Mouse (Mus musculus): ENCODE results near the gene F3.
A peak's percentile ranks its signal among the peaks of the same experiment; 100 is the strongest.

F3 gene

GRCm38 (mm10) chr3:121710894-121711531 is 12.3 kb upstream of the F3 start:
- no peak for DNase-seq

DNA sequence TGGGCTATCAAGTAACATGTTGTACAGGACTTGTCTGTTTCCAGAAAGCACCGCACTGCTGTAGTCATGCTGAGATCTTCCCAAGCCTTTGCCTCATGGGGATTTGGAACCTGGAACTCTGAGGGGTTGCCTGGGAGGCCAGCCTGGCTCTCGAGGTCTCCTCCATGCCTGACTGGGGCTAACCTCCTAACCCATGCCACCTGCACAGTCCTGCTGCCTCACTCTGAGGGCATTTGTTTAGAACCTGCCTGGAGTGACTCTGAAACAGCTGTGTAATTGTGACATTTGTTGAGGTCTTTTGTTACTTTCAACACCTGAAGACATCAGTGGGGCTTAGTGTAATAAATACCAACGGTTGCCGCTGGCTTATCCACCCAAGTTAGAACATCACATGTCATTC is 11.1 kb upstream of the F3 start:
- no peak for DNase-seq

- DNase-seq: no peak
Observed at GRCm38 (mm10) chr3:121713151-121713701, 10.1 kb upstream of the F3 start.

DNA sequence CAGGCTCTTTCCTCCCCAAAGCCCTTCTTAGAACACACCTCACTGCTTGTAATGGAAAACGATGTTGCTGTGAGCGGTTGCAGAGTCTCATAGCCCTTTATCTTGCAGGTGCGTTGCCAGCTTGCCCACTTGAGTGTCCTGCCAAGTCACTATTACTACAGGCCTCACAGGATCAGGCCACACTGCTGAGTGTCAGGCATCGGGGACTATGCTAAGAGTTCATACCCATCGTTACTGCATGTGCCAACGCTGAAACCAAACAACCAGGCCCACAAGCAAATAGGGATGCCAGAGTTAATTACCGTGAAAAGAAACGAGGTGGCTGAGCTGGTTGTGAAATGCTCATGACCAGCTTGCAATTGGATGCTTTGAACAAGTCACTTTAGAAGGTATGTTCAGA is 9.5 kb upstream of the F3 start:
- DNase-seq: peak; percentile 17

DNA sequence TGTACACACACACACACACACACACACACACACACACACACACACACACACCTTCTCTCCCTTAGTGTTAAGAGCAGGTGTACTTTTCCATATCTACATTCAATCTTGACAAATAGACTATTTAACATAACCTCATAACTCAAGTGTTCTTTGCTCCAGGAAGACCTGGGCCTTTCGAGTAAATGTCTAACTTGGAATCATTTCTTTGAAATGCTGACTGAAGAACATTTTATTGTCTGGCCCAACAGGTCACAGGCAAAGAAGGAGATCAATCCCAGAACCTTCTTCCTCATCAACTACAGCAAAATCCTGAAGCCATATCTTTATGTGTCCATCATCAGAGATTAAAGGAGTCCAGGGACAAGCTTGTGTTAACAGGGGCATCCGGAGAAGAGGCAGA is 8.9 kb upstream of the F3 start:
- DNase-seq: no peak

- no peak for DNase-seq
Observed at GRCm38 (mm10) chr3:121715336-121715735, 8.0 kb upstream of the F3 start.

DNA sequence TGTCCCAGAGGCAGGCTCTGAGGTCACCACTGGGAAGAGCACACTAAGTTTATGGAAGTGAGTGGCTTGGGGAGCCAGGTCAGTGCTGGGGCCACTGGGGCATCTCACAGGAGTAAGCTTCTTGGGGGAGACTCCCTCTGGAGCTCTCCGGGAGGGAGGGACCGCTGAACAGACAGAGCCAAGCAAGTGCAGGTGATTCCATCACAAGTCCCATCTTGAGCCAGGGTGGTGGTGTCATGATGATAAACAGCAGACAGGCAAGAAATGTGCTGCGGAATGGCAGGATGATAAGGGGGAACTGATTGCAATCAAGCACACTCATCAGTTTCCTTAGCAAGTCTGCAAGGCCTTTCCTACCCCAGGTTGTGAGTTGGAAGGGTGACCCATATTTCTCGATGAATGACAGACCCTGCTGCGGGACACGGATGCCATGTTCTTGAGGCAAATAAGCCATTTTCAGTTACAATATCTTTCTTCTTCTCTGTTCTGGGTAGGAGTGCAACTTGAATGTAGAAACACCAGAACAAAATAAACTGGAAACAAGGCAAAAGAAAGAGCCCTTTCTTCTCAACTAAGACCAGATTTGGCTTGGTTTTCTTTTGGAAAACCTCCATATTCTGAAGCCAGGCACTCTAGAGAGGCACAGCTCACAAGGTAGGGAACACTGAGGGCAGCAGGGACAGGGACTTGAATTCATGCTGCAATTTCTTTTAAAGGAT is 7.4 kb upstream of the F3 start:
- DNase-seq: no peak

DNA sequence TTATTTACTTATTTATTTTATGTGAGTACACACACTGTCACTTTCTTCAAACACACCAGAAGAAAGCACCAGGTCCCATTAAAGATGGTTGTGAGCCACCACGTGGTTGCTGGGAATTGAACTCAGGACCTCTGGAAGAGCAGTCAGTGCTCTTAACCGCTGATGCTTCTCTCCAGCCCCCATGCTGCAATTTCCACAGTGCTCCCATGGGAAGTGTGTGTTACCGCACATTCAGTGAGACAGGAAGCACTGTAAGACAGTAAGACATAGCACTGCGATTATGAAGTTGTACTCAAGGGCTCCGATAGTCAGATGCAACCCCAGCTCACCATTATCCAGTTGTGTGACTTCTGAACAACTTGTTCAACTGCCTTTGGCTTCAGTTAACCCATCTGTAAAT is 6.9 kb upstream of the F3 start:
- DNase-seq: no peak

- no peak for DNase-seq
Observed at GRCm38 (mm10) chr3:121718679-121719078, 4.7 kb upstream of the F3 start.

GRCm38 (mm10) chr3:121719701-121720100 is 3.6 kb upstream of the F3 start:
- DNase-seq: no peak

DNA sequence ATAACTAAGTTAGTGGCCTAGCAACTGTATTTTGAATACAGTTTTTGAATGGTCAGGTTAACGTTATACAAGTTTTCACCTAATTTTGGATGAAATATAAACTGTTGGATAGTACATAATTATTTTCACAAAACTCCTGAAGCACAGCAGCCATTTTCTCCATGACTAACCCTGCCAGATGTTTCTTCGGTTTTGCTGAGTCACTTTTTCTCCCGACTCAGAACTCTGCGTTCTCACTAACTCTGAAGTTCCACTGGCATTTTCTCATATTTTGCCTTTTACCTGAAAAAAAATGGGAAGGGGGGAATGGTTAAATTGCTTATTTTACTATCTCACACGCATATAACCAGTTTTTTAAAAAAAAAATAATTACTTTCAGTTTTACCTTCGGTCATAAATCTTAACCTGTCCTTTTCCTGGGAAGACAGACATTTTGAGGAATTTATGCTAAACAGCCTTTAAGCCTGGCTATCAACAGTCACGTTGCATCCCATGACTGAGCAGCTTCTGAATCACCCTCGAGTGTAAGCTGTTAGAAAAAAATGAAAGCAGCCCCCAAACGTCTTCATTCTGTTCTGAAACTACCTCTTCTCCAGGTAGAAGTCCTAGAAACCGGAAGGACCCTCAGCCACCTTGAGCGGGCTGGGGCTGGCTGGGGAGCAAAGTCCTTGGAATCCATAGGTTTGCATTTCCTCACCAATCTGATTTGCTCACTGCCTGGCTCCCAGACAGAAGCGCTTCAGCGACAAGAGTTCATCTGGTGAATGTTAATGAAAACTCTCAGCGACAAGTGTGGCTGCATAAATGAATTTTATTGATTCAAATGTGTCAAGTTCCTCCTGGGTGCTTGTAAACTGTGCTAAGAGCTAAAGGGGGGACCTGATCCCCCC is 2.3 kb upstream of the F3 start:
- DNase-seq: no peak

DNA sequence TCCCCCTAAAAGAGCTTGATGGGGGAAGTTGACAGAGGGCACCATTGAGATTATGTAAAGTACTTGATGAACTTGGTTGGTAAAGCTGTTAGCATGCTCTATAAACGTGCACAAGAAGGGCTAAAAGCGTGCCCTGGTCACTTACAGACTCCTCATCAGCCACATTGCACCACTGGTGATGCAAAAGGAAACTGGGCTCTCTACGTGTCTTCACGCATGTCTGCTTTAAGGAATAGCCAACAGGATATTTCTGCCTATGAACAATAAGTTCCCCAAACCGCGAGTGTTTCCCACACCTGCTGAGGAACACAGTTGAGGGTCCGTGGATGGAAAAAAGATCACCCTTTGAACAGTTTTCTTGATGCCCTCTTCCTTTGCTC is 1.7 kb upstream of the F3 start:
- DNase-seq: no peak

DNA sequence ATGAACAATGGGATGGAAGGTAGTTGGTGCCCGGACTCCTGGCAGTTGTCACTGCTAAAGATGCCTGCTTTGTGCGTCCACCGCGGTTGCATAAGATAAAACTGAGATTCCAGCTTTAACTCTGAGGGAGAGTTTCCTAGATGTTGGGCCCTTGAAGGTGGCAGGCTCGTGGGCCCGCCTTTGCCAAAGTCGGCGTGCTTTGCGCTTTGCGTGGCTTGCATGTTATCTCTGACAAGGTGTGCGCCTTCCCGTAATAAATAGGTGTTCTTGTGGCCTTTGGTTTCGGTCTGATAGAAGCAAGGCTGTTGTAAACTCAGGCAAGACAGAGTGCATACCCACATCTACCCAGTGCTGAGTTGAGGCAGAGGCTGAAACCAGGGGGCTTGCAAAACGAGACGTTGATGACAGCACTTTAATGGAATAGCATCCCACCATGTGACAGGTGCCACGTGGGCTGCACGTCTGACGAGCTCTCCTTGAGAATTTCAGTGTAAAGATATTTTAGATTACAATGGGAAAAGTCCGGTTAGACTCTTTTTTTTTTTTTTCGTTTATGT is 709 bp downstream of the F3 start:
- no peak for DNase-seq

DNA sequence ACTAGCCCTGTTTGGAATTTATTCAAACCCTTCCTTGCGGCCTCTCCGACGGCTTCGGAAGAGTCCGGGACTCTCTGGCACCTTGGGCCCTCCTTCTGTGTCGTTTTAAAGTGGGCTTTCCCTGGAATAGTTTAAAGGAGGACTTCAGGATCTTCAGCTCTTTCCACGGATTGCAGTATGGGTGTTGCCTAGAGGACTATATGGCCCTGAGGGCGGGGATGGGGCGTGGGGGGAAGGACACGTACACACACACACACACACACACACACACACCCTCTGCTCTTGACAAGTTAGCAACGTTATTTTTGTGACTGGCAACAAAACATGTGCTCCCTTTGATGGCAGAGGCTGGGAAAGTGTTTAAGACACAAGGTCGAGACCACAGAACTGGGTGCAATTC is 1.2 kb downstream of the F3 start:
- no peak for DNase-seq

DNA sequence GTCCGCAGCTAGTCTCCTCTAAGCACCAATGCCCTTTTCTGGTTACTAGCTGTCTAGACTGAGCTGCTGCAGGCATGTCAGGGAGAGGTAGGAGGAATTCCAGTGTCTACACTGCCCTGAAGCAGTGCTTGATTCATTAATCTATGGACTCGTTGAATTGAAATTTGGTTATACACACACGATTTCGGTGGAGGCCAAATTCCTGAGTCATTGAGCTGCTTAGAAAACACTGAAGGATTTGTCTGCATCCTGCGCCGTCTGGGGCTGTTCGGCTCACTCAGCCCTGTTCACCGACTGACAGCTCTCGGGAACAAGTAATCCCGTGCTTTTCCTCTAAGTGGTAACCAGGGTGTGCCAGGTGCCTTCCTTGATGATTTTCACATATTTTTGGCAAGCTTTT is 2.3 kb downstream of the F3 start:
- no peak for DNase-seq

DNA sequence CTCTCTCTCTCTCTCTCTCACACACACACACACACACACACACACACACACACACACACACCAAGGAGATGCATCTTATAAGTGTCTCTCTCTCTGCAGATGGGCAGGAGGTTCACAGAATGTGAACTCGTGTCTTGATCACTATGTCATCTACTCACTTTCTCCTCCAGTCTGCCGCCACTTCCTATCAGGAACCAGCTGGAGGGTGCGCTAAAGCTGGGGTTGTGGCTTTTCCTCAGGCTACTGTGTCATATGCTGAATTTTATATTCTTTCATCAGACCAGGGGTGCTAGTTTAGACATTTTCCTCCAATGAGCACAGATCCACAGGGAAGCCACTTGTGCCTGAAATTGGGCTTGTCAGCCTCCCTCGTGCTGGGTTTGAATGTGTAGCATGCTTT is 6.3 kb downstream of the F3 start:
- no peak for DNase-seq

- DNase-seq: no peak
Observed at GRCm38 (mm10) chr3:121735542-121735941, 12.2 kb downstream of the F3 start.

DNA sequence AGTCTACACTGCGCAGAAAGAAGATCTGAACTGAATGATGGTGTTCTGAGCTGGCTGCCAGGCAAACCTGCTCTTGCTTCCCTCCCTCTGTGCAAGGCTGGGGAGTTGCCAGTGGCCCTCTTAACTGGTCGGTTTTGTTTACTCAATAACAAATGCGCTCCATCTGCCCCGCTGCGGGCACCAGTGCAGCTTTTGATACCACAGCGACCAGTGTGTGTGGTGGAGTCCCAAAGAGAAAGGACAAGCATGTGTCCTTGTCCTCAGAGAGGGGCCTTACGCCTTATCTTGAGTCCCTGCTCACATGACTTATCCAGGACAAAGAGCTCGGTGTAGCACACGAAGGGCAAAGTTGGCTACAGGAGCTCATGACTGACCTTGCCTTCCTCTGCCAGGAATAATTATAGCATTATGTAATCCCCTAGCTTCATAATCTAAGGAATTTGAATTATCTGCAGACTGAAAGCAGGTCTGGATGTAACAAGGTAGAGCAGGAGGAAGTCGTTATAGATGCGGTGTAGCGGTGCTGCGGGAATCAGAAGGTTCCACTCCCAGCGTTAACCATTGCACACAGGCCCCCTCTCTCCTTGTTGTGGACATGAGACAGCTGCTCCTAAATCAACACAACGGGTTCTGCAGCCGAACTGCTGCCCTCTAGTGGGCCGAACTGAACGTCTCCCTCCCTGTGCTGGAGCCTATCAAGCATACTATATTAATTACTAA is 12.8 kb downstream of the F3 start:
- DNase-seq: peak; percentile 88

DNA sequence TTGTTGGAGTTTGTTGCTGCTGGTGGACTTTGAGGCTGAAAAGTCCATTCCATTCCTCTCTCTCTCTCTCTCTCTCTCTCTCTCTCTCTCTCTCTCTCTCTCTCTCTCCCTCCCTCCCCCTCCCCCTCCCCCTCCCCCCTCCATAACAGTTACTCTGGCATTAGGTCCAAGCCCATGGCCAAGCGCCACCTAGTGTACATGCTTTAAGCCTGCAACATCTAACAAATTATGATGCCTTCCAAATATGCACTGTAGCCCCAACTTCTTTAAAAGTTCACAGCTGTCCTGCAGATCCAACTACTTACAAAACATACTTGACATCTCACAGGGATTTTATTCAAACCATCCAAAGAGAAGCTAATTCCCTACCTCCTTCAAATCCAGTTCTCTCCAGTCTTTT is 14.1 kb downstream of the F3 start:
- no peak for DNase-seq

GRCm38 (mm10) chr3:121737901-121738300 is 14.6 kb downstream of the F3 start:
- DNase-seq: no peak

DNA sequence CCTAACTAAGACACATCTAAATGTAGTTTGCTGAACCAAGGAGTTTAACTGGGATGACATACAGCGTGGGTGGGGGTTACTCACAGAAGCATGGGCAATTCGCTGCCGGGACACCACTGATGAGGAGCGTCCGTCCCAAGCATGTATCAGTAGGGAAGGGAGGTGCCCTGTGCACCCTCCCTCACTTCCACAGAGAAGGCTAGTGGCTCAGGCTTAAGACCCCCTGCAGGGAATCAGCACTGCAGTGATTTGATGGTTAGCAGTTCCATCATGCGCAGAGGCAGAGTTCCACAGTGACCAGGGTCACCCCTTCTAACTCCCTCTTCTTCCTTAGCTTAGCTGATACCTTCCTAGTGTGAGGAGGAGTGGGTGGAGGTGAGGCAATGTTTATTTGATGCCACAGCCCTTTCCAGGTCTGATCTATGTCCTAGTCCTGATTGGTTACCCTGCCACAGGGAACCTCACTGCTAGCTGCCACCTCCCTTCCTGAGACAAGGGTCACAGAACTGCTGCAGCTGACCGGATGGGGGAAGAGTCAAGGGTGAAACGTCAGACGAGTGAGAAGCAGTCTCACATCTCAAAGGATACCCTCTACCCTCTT is 15.5 kb downstream of the F3 start:
- no peak for DNase-seq

GRCm38 (mm10) chr3:121739489-121740213 is 16.3 kb downstream of the F3 start:
- no peak for DNase-seq

Data from kidney, adult 18-20 months (tissue).